Mouse (Mus musculus): ENCODE results near the gene Ripor3. TPM values are rescaled to one million over a fixed set of nuclear protein-coding genes. Genes with fewer than 3 reads are reported as not detected.
A peak's percentile ranks its signal among the peaks of the same experiment; 100 is the strongest.

Gene Ripor3
- polyA plus RNA-seq, 1 experiment from 2014 or later: 0.55 TPM

DNA sequence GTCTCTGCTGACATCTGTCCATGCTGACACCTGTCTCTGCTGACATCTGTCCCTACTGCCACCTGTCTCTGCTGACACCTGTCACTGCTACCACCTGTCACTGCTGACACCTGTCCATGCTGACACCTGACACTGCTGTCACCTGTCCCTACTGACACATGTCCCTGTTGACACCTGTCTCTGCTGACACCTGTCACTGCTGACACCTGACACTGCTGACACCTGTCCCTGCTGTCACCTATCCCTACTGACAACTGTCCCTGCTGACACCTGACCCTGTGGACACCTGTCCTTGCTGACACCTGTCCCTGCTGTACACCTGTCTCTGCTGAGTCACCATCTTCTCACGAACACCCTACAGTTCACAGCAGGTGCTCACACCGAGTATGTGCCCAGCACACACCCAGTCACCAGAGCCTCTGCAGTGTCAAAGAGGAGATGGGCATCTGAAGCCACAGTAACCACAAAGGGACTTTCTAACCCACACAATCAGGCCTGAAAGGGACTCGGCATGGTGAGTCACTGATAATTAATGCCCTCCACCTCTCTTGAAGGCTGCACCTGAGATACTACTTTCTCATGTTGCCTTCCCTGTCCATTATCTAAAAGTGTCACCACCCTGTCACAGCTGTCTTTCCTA lies 13.5 kb upstream of the Ripor3 start:
- no peak overlapping the region for H3K27ac ChIP-seq (replicated peaks; ENCODE audit: low read depth, low read length)
- no peak overlapping the region for H3K4me3 ChIP-seq (ENCODE audit: low read depth, low read length)
- DNase-seq (ENCODE audit: low spot score): no peak
- ATAC-seq (ENCODE audit: insufficient number of reproducible peaks, low FRiP score, low TSS enrichment, low read depth): no peak
- WGBS: 75% methylated on average over 3 of the region's 3 CpGs
- no peaks in the 10 kb centered on the region for H3K27me3 ChIP-seq (ENCODE audit: control insufficient read depth, insufficient read depth, low read length)
- H3K9me3 ChIP-seq (ENCODE audit: control insufficient read depth, low read length): no peaks in the 10 kb centered on the region
- 0 out of 2 replicates have a peak, but pooled peaks cover 2% of the 10 kb centered on the region for H3K4me1 ChIP-seq (ENCODE audit: control insufficient read depth, insufficient read depth, low read length)
- H3K9ac ChIP-seq (ENCODE audit: low read length): no peak overlapping the region
- H3K4me2 ChIP-seq (ENCODE audit: low read depth, severe bottlenecking): no peak overlapping the region
- H3K36me3 ChIP-seq (ENCODE audit: control insufficient read depth, insufficient read depth, low read length): no peaks in the 10 kb centered on the region

DNA sequence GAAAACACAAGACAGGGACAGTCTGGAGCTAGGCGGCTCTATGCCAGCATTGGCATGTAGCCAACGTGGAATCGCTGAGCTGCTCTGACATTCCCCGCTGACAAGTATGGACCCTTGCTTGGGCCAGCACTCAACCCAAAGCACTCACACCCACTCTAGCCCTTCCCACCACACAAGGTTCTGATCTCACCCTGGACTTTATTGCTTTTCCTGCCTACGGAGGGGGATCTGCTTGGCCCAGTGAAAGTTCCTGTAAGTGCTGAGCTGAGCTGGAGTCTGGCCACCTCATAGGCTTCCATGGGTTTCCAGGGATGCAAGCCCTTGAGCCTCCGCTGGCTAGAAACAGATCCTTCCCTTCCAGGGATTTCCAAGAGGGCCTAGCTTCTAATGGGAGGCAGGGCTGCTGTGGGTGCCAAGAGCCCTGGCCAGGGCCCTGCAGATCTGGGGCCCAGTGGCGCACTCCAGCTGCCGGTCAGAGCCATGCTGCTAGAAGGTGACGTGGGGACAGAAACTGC lies 8.8 kb upstream of the Ripor3 start:
- Histone ChIP-seq H3K27ac (replicated peaks; ENCODE audit: low read depth, low read length) (no peak overlapping the region), H3K4me3 (ENCODE audit: low read depth, low read length) (no peak overlapping the region), H3K4me1 (ENCODE audit: control insufficient read depth, insufficient read depth, low read length) (no peaks in the 10 kb centered on the region), H3K4me2 (ENCODE audit: low read depth, severe bottlenecking) (no peak overlapping the region), H3K9ac (ENCODE audit: low read length) (0 out of 2 replicates have a peak overlapping the region, but pooled peaks have one; percentile 7), H3K27me3 (ENCODE audit: control insufficient read depth, insufficient read depth, low read length) (no peaks in the 10 kb centered on the region), H3K9me3 (ENCODE audit: control insufficient read depth, low read length) (no peaks in the 10 kb centered on the region), H3K36me3 (ENCODE audit: control insufficient read depth, insufficient read depth, low read length) (no peaks in the 10 kb centered on the region)
- WGBS: 88% methylated on average over 9 of the region's 9 CpGs
- DNase-seq (ENCODE audit: low spot score) (no peak), ATAC-seq (ENCODE audit: insufficient number of reproducible peaks, low FRiP score, low TSS enrichment, low read depth) (no peak)

DNA sequence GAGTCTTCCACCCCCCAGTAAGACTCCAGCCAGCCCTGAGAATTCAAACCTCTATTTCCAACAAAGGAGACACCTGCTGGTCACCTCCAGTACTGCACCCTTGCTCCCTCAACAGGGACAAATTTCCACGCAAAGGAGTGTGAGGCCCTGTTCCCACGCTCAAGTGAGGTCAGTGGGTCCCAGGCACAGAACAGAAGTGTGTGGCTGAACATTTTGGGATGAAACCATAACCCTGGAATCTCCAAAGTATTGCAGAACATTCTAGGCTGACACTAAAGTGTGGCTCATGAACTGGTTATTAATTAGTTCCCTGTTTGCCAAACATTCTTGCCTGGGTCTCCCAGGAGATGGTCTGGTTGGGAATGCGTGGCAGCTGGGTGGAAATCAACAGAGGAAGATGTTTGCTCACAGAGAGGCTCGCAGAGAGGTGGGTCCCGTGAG lies 6.6 kb upstream of the Ripor3 start:
- Histone ChIP-seq H3K4me3 (ENCODE audit: low read depth, low read length) (no peak overlapping the region), H3K27me3 (ENCODE audit: control insufficient read depth, insufficient read depth, low read length) (no peaks in the 10 kb centered on the region), H3K4me1 (ENCODE audit: control insufficient read depth, insufficient read depth, low read length) (no peaks in the 10 kb centered on the region), H3K36me3 (ENCODE audit: control insufficient read depth, insufficient read depth, low read length) (no peaks in the 10 kb centered on the region), H3K9me3 (ENCODE audit: control insufficient read depth, low read length) (no peaks in the 10 kb centered on the region), H3K27ac (replicated peaks; ENCODE audit: low read depth, low read length) (no peak overlapping the region), H3K4me2 (ENCODE audit: low read depth, severe bottlenecking) (no peak overlapping the region), H3K9ac (ENCODE audit: low read length) (no peak overlapping the region)
- DNase-seq (ENCODE audit: low spot score) (peak; percentile 83), ATAC-seq (ENCODE audit: insufficient number of reproducible peaks, low FRiP score, low TSS enrichment, low read depth) (no peak)
- WGBS: 45% methylated on average over 5 of the region's 5 CpGs

DNA sequence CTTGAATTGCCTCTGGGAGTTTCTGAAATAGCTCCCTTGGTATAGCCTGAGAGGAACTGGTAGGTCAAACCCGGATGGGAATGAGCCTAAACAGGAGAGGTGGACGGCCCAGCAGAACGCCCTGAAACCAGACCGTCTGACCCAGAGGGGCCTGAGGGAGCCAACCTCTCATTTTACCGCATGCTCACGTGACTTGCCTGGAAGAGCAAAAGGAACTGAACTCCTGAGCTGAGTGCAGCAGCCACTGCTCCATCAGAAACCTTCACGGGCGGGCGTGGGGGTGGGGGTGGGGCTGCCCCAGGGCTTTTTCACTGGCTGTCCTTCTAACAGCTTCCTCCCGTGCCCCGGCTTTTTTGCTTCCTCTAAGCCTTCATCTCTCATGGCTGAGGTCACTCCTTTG lies 475 bp upstream of the Ripor3 start:
- Histone ChIP-seq H3K27me3 (ENCODE audit: control insufficient read depth, insufficient read depth, low read length) (no peaks in the 10 kb centered on the region), H3K27ac (replicated peaks; ENCODE audit: low read depth, low read length) (no peak overlapping the region), H3K9me3 (ENCODE audit: control insufficient read depth, low read length) (no peaks in the 10 kb centered on the region), H3K4me2 (ENCODE audit: low read depth, severe bottlenecking) (no peak overlapping the region), H3K9ac (ENCODE audit: low read length) (no peak overlapping the region), H3K4me3 (ENCODE audit: low read depth, low read length) (no peak overlapping the region), H3K36me3 (ENCODE audit: control insufficient read depth, insufficient read depth, low read length) (no peaks in the 10 kb centered on the region), H3K4me1 (ENCODE audit: control insufficient read depth, insufficient read depth, low read length) (peaks cover 16% of the 10 kb centered on the region)
- DNase-seq (ENCODE audit: low spot score): no peak
- ATAC-seq (ENCODE audit: insufficient number of reproducible peaks, low FRiP score, low TSS enrichment, low read depth): no peak
- 15% methylated on average over 11 of the region's 11 CpGs for WGBS

DNA sequence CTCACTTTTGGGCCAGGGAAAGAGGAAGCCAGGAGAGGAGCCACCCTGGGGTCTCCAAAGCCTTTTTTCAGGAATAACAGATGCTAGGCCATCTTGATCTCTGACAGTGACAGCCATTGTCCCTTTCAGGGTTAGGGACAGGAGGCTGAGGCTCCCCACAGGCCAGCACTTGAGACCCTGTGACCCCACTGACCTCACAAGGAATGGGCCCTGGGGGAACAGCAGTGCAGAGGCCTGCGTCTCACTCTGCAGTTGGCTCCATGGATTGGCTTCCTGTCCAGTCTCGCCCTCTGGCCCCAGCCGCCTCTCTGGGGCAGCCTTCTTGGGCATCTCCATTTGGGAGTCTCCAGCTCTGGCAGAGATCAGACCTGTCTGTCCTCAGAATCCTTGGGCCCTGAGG lies 2.3 kb downstream of the Ripor3 start:
- no peaks in the 10 kb centered on the region for H3K9me3 ChIP-seq (ENCODE audit: control insufficient read depth, low read length)
- no peaks in the 10 kb centered on the region for H3K36me3 ChIP-seq (ENCODE audit: control insufficient read depth, insufficient read depth, low read length)
- H3K4me2 ChIP-seq (ENCODE audit: low read depth, severe bottlenecking): no peak overlapping the region
- H3K4me1 ChIP-seq (ENCODE audit: control insufficient read depth, insufficient read depth, low read length): peaks cover 27% of the 10 kb centered on the region
- no peak overlapping the region for H3K4me3 ChIP-seq (ENCODE audit: low read depth, low read length)
- ATAC-seq (ENCODE audit: insufficient number of reproducible peaks, low FRiP score, low TSS enrichment, low read depth) (no peak), DNase-seq (ENCODE audit: low spot score) (no peak)
- WGBS: 65% methylated on average over 3 of the region's 3 CpGs
- H3K9ac ChIP-seq (ENCODE audit: low read length): no peak overlapping the region
- H3K27ac ChIP-seq (replicated peaks; ENCODE audit: low read depth, low read length): no peak overlapping the region
- no peaks in the 10 kb centered on the region for H3K27me3 ChIP-seq (ENCODE audit: control insufficient read depth, insufficient read depth, low read length)

DNA sequence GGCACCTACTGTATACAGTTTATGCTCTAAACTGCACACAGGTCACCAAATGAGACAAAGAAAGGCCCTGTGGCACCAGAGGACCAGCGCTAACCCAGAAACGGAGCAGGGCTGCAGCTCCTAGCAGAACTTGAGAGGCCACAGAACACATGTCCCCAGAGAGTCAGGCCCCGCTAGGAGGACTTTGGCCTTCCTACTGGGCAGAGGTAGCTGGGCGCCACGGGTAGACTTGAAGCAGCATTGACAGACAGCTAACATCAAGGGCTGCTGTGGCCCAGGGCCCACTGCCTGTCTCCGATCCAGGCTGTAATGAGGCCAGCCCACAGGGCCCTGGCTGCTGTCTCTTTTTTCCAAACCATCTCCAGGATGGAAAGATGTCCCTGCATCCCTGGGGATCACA lies 3.9 kb downstream of the Ripor3 start:
- H3K4me1 ChIP-seq (ENCODE audit: control insufficient read depth, insufficient read depth, low read length): peaks cover 26% of the 10 kb centered on the region
- no peak overlapping the region for H3K27ac ChIP-seq (replicated peaks; ENCODE audit: low read depth, low read length)
- H3K4me3 ChIP-seq (ENCODE audit: low read depth, low read length): no peak overlapping the region
- WGBS: 89% methylated on average over 6 of the region's 6 CpGs
- H3K4me2 ChIP-seq (ENCODE audit: low read depth, severe bottlenecking): no peak overlapping the region
- H3K36me3 ChIP-seq (ENCODE audit: control insufficient read depth, insufficient read depth, low read length): no peaks in the 10 kb centered on the region
- no peaks in the 10 kb centered on the region for H3K9me3 ChIP-seq (ENCODE audit: control insufficient read depth, low read length)
- DNase-seq (ENCODE audit: low spot score) (no peak), ATAC-seq (ENCODE audit: insufficient number of reproducible peaks, low FRiP score, low TSS enrichment, low read depth) (no peak)
- no peak overlapping the region for H3K9ac ChIP-seq (ENCODE audit: low read length)
- no peaks in the 10 kb centered on the region for H3K27me3 ChIP-seq (ENCODE audit: control insufficient read depth, insufficient read depth, low read length)

DNA sequence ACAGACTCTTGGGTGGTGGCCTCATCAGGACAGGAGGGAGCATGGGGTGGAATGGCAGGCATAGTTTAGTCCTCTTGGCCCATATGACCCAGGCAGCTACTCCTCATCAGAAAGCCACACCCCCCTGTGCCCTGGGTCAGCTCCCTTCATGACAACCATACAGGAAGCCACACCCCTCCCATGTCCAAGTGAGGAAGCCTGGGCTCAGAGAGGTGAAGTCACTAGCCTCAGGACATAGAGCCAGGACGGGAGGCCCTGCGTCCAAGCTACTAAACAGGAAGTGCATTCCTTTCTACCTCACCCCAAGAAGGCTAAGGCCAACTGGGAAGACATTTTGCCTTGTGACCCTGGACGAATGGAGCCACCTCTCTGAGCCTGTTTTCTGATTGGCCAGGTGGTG lies 4.8 kb downstream of the Ripor3 start:
- Histone ChIP-seq H3K4me1 (ENCODE audit: control insufficient read depth, insufficient read depth, low read length) (peaks cover 21% of the 10 kb centered on the region), H3K36me3 (ENCODE audit: control insufficient read depth, insufficient read depth, low read length) (no peaks in the 10 kb centered on the region), H3K4me2 (ENCODE audit: low read depth, severe bottlenecking) (no peak overlapping the region), H3K27me3 (ENCODE audit: control insufficient read depth, insufficient read depth, low read length) (no peaks in the 10 kb centered on the region), H3K9me3 (ENCODE audit: control insufficient read depth, low read length) (no peaks in the 10 kb centered on the region), H3K27ac (replicated peaks; ENCODE audit: low read depth, low read length) (no peak overlapping the region), H3K9ac (ENCODE audit: low read length) (no peak overlapping the region), H3K4me3 (ENCODE audit: low read depth, low read length) (no peak overlapping the region)
- ATAC-seq (ENCODE audit: insufficient number of reproducible peaks, low FRiP score, low TSS enrichment, low read depth): no peak
- DNase-seq (ENCODE audit: low spot score): no peak
- 33% methylated on average over 3 of the region's 3 CpGs for WGBS

DNA sequence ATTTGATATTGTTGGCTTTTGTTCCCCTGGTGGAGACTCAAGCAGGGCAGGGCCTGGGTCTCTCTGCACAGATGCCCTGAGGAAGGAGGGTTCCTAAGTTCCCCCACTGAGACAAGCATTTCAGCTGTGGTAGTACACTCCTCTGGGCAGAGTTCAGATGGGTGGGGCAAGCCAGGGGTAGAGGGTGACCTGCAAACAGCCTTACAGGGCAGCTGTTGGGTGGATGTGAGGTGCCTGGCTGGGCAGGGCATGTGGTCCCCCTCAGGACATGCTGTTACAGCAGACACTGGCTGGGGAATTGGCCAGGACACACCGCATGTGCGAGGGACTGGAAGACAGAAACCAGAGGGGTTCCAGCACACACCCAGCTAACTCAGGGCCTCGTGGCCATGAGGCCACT lies 5.4 kb downstream of the Ripor3 start:
- Histone ChIP-seq H3K9ac (ENCODE audit: low read length) (no peak overlapping the region), H3K4me1 (ENCODE audit: control insufficient read depth, insufficient read depth, low read length) (peaks cover 16% of the 10 kb centered on the region), H3K36me3 (ENCODE audit: control insufficient read depth, insufficient read depth, low read length) (no peaks in the 10 kb centered on the region), H3K27ac (replicated peaks; ENCODE audit: low read depth, low read length) (no peak overlapping the region), H3K4me2 (ENCODE audit: low read depth, severe bottlenecking) (no peak overlapping the region), H3K27me3 (ENCODE audit: control insufficient read depth, insufficient read depth, low read length) (no peaks in the 10 kb centered on the region), H3K9me3 (ENCODE audit: control insufficient read depth, low read length) (peaks cover 3% of the 10 kb centered on the region; the same call in 1 of the 2 replicates), H3K4me3 (ENCODE audit: low read depth, low read length) (no peak overlapping the region)
- ATAC-seq (ENCODE audit: insufficient number of reproducible peaks, low FRiP score, low TSS enrichment, low read depth) (no peak), DNase-seq (ENCODE audit: low spot score) (no peak)
- 68% methylated on average over 3 of the region's 3 CpGs for WGBS

DNA sequence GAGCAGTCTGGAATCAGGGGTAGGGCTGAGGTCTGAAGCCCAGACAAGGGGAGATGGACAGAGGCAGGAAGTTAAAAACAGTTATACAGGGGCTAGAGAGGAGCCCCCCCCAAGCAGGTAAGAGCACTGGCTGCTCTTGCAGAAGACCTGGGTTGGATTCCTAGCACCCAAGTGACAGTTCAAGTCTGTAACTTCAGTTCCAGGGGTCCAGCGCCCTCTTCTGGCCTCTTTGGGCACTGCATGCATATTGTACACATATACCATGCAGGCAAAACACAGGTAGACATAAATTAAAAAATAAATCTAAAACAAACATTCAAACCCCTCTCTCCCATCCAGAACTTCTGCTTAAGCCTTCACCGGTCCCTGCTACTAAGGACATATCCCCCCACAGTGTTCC lies 6.0 kb downstream of the Ripor3 start:
- Histone ChIP-seq H3K4me2 (ENCODE audit: low read depth, severe bottlenecking) (no peak overlapping the region), H3K27me3 (ENCODE audit: control insufficient read depth, insufficient read depth, low read length) (no peaks in the 10 kb centered on the region), H3K9me3 (ENCODE audit: control insufficient read depth, low read length) (peaks cover 3% of the 10 kb centered on the region; the same call in 1 of the 2 replicates), H3K27ac (replicated peaks; ENCODE audit: low read depth, low read length) (no peak overlapping the region), H3K9ac (ENCODE audit: low read length) (no peak overlapping the region), H3K36me3 (ENCODE audit: control insufficient read depth, insufficient read depth, low read length) (no peaks in the 10 kb centered on the region), H3K4me3 (ENCODE audit: low read depth, low read length) (no peak overlapping the region), H3K4me1 (ENCODE audit: control insufficient read depth, insufficient read depth, low read length) (peaks cover 14% of the 10 kb centered on the region)
- ATAC-seq (ENCODE audit: insufficient number of reproducible peaks, low FRiP score, low TSS enrichment, low read depth) (no peak), DNase-seq (ENCODE audit: low spot score) (no peak)
- 59% methylated on average over 2 of the region's 2 CpGs for WGBS
